ENCODE assay signal across 9 mouse cellular contexts in the genomic region with DNA sequence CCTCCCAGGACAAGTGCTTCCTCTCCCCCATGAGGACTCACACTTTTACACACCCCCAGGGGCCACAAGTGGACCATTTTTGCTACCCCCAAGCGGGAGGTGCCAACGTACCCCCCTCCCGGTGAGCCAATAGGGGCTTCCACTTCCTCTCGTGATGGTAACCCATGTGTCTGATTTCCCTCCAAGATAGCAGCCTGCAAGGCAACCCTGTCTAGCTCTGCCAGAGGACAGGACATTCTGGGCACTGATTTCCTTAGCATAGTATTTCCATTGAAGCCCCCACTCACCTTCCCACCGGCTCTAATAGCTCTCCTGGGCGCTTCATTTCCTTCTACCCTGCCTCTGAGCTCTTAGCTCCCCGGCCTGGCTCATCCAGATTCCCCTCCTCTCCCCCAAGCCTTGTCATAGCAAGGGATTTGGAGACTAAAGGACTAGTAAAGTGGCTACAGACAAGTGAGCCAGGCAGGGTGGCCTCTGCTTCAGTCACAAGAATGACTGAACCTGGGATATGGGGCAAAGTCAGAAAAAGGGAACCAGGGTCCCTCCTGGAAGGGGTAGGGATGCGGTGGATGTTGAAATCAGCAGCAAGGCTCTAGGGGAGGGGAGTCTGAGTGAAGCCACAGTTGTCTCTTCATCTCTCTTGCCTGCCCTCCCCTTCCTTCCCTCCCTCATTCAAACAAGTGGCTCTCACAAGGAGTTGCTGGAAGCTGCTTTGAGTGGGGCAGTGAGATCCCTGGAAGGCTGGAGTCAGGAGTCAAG. TPM values are rescaled to one million over a fixed set of nuclear protein-coding genes. Genes with fewer than 3 reads are reported as not detected.
DNase-seq lines count a peak whose midpoint lies in the region; ATAC-seq lines count a peak whose summit lies in the region.
"Had no signal": no experiment of that assay in that cellular context is flagged by ENCODE, and none has a peak within 500 bp of the region (broad histone marks: within the 10 kb centered on the region; RNA-seq: fewer than 3 reads in every experiment).

No protein-coding gene starts in this region.

- no peak for ATAC-seq in intestine, embryonic 14.5 days (replicated peaks; ENCODE audit: low FRiP score, low TSS enrichment, low read depth)
- no peak for ATAC-seq in midbrain, embryonic 13.5 days
- ATAC-seq: activated CD4-positive, CD25-positive, alpha-beta regulatory T cell, adult 4 months had no signal

- peak overlapping the region; percentile 60 for H3K4me3 ChIP-seq in heart, embryonic 10.5 days
- peak overlapping the region; percentile 56 for H3K4me3 ChIP-seq in embryonic facial prominence, embryonic 10.5 days
- H3K4me3 ChIP-seq in intestine, embryonic 14.5 days (ENCODE audit: low read depth, low read length) = no peak overlapping the region
- H3K4me3 ChIP-seq in midbrain, embryonic 13.5 days (replicated peaks) = peak overlapping the region; percentile 48

- peak overlapping the region; percentile 70 for H3K27ac ChIP-seq in heart, embryonic 10.5 days
- peak overlapping the region; percentile 77 for H3K27ac ChIP-seq in embryonic facial prominence, embryonic 10.5 days (replicated peaks)
- H3K27ac ChIP-seq in intestine, embryonic 14.5 days (ENCODE audit: low read depth) = no peak overlapping the region
- H3K27ac ChIP-seq in midbrain, embryonic 13.5 days = peak overlapping the region; percentile 94

- no peak overlapping the region for H3K9ac ChIP-seq in intestine, embryonic 14.5 days (ENCODE audit: low read length)
- peak overlapping the region; percentile 48 for H3K9ac ChIP-seq in midbrain, embryonic 13.5 days (replicated peaks)

- H3K36me3 ChIP-seq in heart, embryonic 10.5 days = no peaks in the 10 kb centered on the region
- H3K36me3 ChIP-seq in embryonic facial prominence, embryonic 10.5 days (replicated peaks) = no peaks in the 10 kb centered on the region
- H3K36me3 ChIP-seq in intestine, embryonic 14.5 days (ENCODE audit: control insufficient read depth, insufficient read depth, low read length) = no peaks in the 10 kb centered on the region
- no peaks in the 10 kb centered on the region for H3K36me3 ChIP-seq in midbrain, embryonic 13.5 days

- intact Hi-C loops in heart, postnatal 36 days (cut with DNase I) = no loop called here
- intact Hi-C loops in left cerebral cortex, postnatal 36 days (cut with DNase I) = loop anchor here (5.0 kb wide), 1 partner anchor 107 kb away; no protein-coding TSS in a partner anchor

- DNase-seq in heart, embryonic 10.5 days (ENCODE audit: low spot score) = no peak
- no peak for DNase-seq in heart, postnatal 36 days
- DNase-seq in embryonic facial prominence, embryonic 10.5 days (ENCODE audit: low spot score) = peak; percentile 35
- no peak for DNase-seq in intestine, embryonic 14.5 days (ENCODE audit: low spot score)
- no peak for DNase-seq in left cerebral cortex, postnatal 36 days (ENCODE audit: low spot score in 2 of 2)
- DNase-seq in urinary bladder, postnatal 4 days (ENCODE audit: low spot score in 2 of 2) = no peak
- no peak for DNase-seq in right cerebral cortex, postnatal 4 days

- H3K4me2 ChIP-seq in intestine, embryonic 14.5 days (ENCODE audit: low read length) = peak overlapping the region; percentile 45; the same call in 1 of the 2 replicates
- peak overlapping the region; percentile 73 for H3K4me2 ChIP-seq in midbrain, embryonic 13.5 days (replicated peaks)

- 4% methylated on average over 8 of the region's 8 CpGs for WGBS in heart, embryonic 10.5 days
- WGBS in embryonic facial prominence, embryonic 10.5 days = 1% methylated on average over 8 of the region's 8 CpGs
- 11% methylated on average over 8 of the region's 8 CpGs for WGBS in intestine, embryonic 14.5 days
- WGBS in midbrain, embryonic 13.5 days = 3% methylated on average over 8 of the region's 8 CpGs

- peaks cover 91% of the 10 kb centered on the region for H3K27me3 ChIP-seq in heart, embryonic 10.5 days (ENCODE audit: insufficient read depth, poor library complexity, severe bottlenecking)
- H3K27me3 ChIP-seq in embryonic facial prominence, embryonic 10.5 days (replicated peaks; ENCODE audit: low read depth, poor library complexity, severe bottlenecking) = peaks cover 100% of the 10 kb centered on the region
- peaks cover 75% of the 10 kb centered on the region for H3K27me3 ChIP-seq in intestine, embryonic 14.5 days (replicated peaks; ENCODE audit: control insufficient read depth, insufficient read depth, low read length)
- H3K27me3 ChIP-seq in midbrain, embryonic 13.5 days = peaks cover 51% of the 10 kb centered on the region

- H3K9me3 ChIP-seq in heart, embryonic 10.5 days = no peaks in the 10 kb centered on the region
- no peaks in the 10 kb centered on the region for H3K9me3 ChIP-seq in embryonic facial prominence, embryonic 10.5 days
- H3K9me3 ChIP-seq in intestine, embryonic 14.5 days (ENCODE audit: control insufficient read depth, low read length) = no peaks in the 10 kb centered on the region
- no peaks in the 10 kb centered on the region for H3K9me3 ChIP-seq in midbrain, embryonic 13.5 days

- H3K4me1 ChIP-seq in heart, embryonic 10.5 days = peaks cover 84% of the 10 kb centered on the region
- H3K4me1 ChIP-seq in embryonic facial prominence, embryonic 10.5 days = peaks cover 100% of the 10 kb centered on the region
- peaks cover 31% of the 10 kb centered on the region for H3K4me1 ChIP-seq in intestine, embryonic 14.5 days (replicated peaks; ENCODE audit: control insufficient read depth, insufficient read depth, low read length)
- H3K4me1 ChIP-seq in midbrain, embryonic 13.5 days (replicated peaks) = peaks cover 94% of the 10 kb centered on the region

RNA-seq across cellular contexts. Expression of a gene that starts 0.7 kb away (rescaled TPM):
- polyA plus RNA-seq in heart, embryonic 10.5 days (2016; fragmentation: Nextera tagmentation; extraction: Ambion mirVana) = 0.79 and 2.3 TPM in 2 replicates
- not detected for total RNA-seq in heart, postnatal 36 days (2021)
- polyA plus RNA-seq in embryonic facial prominence, embryonic 10.5 days (2016; fragmentation: Nextera tagmentation; extraction: Ambion mirVana) = 2.1 and 2.4 TPM in 2 replicates
- polyA plus RNA-seq in intestine, embryonic 14.5 days (2014; fragmentation: Nextera tagmentation; extraction: Ambion mirVana) = 0.47 and 1.0 TPM in 2 replicates
- polyA plus RNA-seq in midbrain, embryonic 13.5 days (2015; fragmentation: Nextera tagmentation; extraction: Ambion mirVana) = 57.3 and 81.6 TPM in 2 replicates
- total RNA-seq in left cerebral cortex, postnatal 36 days (2021) = 10 to 100 TPM; 13.2 to 15.7 TPM
- polyA plus RNA-seq: activated CD4-positive, CD25-positive, alpha-beta regulatory T cell, adult 4 months had no signal

RNA-seq across cellular contexts. Expression of a gene that starts 13.8 kb away (rescaled TPM):
- 73.4 and 75.4 TPM in 2 replicates for polyA plus RNA-seq in heart, embryonic 10.5 days (2016; fragmentation: Nextera tagmentation; extraction: Ambion mirVana)
- 10 to 100 TPM; 35.5 to 39.9 TPM for total RNA-seq in heart, postnatal 36 days (2021)
- 57.1 and 61.3 TPM in 2 replicates for polyA plus RNA-seq in embryonic facial prominence, embryonic 10.5 days (2016; fragmentation: Nextera tagmentation; extraction: Ambion mirVana)
- 69.4 and 72.1 TPM in 2 replicates for polyA plus RNA-seq in intestine, embryonic 14.5 days (2014; fragmentation: Nextera tagmentation; extraction: Ambion mirVana)
- 78.4 and 88.8 TPM in 2 replicates for polyA plus RNA-seq in midbrain, embryonic 13.5 days (2015; fragmentation: Nextera tagmentation; extraction: Ambion mirVana)
- 10 to 100 TPM; 50.0 to 59.0 TPM for total RNA-seq in left cerebral cortex, postnatal 36 days (2021)

RNA-seq across cellular contexts. Expression of a gene that starts 29.6 kb away (rescaled TPM):
- polyA plus RNA-seq in heart, embryonic 10.5 days (2016; fragmentation: Nextera tagmentation; extraction: Ambion mirVana) = 30.8 and 30.9 TPM in 2 replicates
- total RNA-seq in heart, postnatal 36 days (2021) = 10 to 100 TPM; 25.5 to 26.8 TPM
- polyA plus RNA-seq in embryonic facial prominence, embryonic 10.5 days (2016; fragmentation: Nextera tagmentation; extraction: Ambion mirVana) = 25.3 and 27.0 TPM in 2 replicates
- 36.7 and 42.8 TPM in 2 replicates for polyA plus RNA-seq in intestine, embryonic 14.5 days (2014; fragmentation: Nextera tagmentation; extraction: Ambion mirVana)
- 25.1 and 28.7 TPM in 2 replicates for polyA plus RNA-seq in midbrain, embryonic 13.5 days (2015; fragmentation: Nextera tagmentation; extraction: Ambion mirVana)
- 10 to 100 TPM; 75.3 to 86.3 TPM for total RNA-seq in left cerebral cortex, postnatal 36 days (2021)

RNA-seq across cellular contexts. Expression of a gene that starts 29.8 kb away (rescaled TPM):
- polyA plus RNA-seq in heart, embryonic 10.5 days (2016; fragmentation: Nextera tagmentation; extraction: Ambion mirVana) = 0.36 and 0.39 TPM in 2 replicates
- under 1 TPM; 0.11 to 0.19 TPM for total RNA-seq in heart, postnatal 36 days (2021)
- 3.3 and 3.5 TPM in 2 replicates for polyA plus RNA-seq in embryonic facial prominence, embryonic 10.5 days (2016; fragmentation: Nextera tagmentation; extraction: Ambion mirVana)
- 1.9 and 2.6 TPM in 2 replicates for polyA plus RNA-seq in intestine, embryonic 14.5 days (2014; fragmentation: Nextera tagmentation; extraction: Ambion mirVana)
- polyA plus RNA-seq in midbrain, embryonic 13.5 days (2015; fragmentation: Nextera tagmentation; extraction: Ambion mirVana) = 46.1 and 47.3 TPM in 2 replicates
- 100 to 1,000 TPM in 1 of 2 experiments, 10 to 100 TPM in 1; 94.2 to 105 TPM for total RNA-seq in left cerebral cortex, postnatal 36 days (2021)

RNA-seq across cellular contexts. Expression of a gene that starts 56.7 kb away (rescaled TPM):
- polyA plus RNA-seq in heart, embryonic 10.5 days (2016; fragmentation: Nextera tagmentation; extraction: Ambion mirVana) = 103 and 107 TPM in 2 replicates
- total RNA-seq in heart, postnatal 36 days (2021) = 100 to 1,000 TPM; 130 to 136 TPM
- 57.9 and 63.0 TPM in 2 replicates for polyA plus RNA-seq in embryonic facial prominence, embryonic 10.5 days (2016; fragmentation: Nextera tagmentation; extraction: Ambion mirVana)
- 80.9 and 88.4 TPM in 2 replicates for polyA plus RNA-seq in intestine, embryonic 14.5 days (2014; fragmentation: Nextera tagmentation; extraction: Ambion mirVana)
- 18.6 and 25.7 TPM in 2 replicates for polyA plus RNA-seq in midbrain, embryonic 13.5 days (2015; fragmentation: Nextera tagmentation; extraction: Ambion mirVana)
- 10 to 100 TPM; 25.4 to 33.2 TPM for total RNA-seq in left cerebral cortex, postnatal 36 days (2021)
- polyA plus RNA-seq: activated CD4-positive, CD25-positive, alpha-beta regulatory T cell, adult 4 months had no signal

Comparison
In these comparisons a context has a peak if more than half of its experiments do, and no peak if none do; other contexts are left out.
1. RNA of a gene that starts 0.7 kb away (polyA plus RNA-seq): 57.3 to 81.6 TPM in midbrain, embryonic 13.5 days; 0.79 to 2.3 TPM in heart, embryonic 10.5 days, 2.1 to 2.4 TPM in embryonic facial prominence, embryonic 10.5 days and 0.47 to 1.0 TPM in intestine, embryonic 14.5 days; every median in the first group is over 10 times any median in the second.